Mouse (Mus musculus) erythroblast, adult 5-6 weeks (primary cell): Measurements from ENCODE around the gene Hist1h1d. TPM values are rescaled to one million over a fixed set of nuclear protein-coding genes. Genes with fewer than 3 reads are reported as not detected.
A peak's percentile ranks its signal among the peaks of the same experiment; 100 is the strongest.
"Not testable (repeated sequence)": the region's sequence is repeated elsewhere in the genome, so short reads cannot be mapped to it uniquely, and the experiment has no call there.

Experiments
- ATAC-seq: replicated peaks from 2 replicates; pipeline ENCODE4 v1.8.0; 2016; ENCODE audit warnings: moderate number of reproducible peaks, mild to moderate bottlenecking, moderate TSS enrichment, inconsistent platforms; ENCODE audit not compliant: poor library complexity, low FRiP score, severe bottlenecking
- total RNA-seq, 2 experiments: library from RNA; stranded (forward) in 1 of 2; stranded (reverse) in 1 of 2; fragments of 150-400 nt in 1 of 2; fragments of 200-764, 138-1000 nt in 1 of 2; gene quantifications; 2 replicates each; pipeline versions ENCODE4 v1.2.3 to v1.2.4; 2015 to 2017; ENCODE audit warnings: low replicate concordance in 2 of 2

Hist1h1d gene
- total RNA-seq, 2 experiments from 2014 or later: 16.7 to 170 TPM

GRCm38 (mm10) chr13:23583387-23584068 lies 30.5 kb downstream of the Hist1h1d start:
- ATAC-seq: no peak

GRCm38 (mm10) chr13:23584331-23584730 lies 31.3 kb downstream of the Hist1h1d start:
- no peak for ATAC-seq

- ATAC-seq: peak; percentile 53
Observed at GRCm38 (mm10) chr13:23585029-23585441, 32.0 kb downstream of the Hist1h1d start.

GRCm38 (mm10) chr13:23585442-23586098 lies 32.5 kb downstream of the Hist1h1d start:
- ATAC-seq: peak; percentile 77

GRCm38 (mm10) chr13:23586099-23586939 lies 33.3 kb downstream of the Hist1h1d start:
- peak; percentile 28; the same call in 1 of the 2 replicates for ATAC-seq

- ATAC-seq: no peak; the same call in 1 of the 2 replicates
Observed at GRCm38 (mm10) chr13:23586940-23587225, 33.8 kb downstream of the Hist1h1d start.

GRCm38 (mm10) chr13:23591206-23591605 lies 38.1 kb downstream of the Hist1h1d start:
- no peak for ATAC-seq

GRCm38 (mm10) chr13:23591886-23592285 lies 38.8 kb downstream of the Hist1h1d start:
- not testable (repeated sequence) for ATAC-seq

GRCm38 (mm10) chr13:23592614-23593013 lies 39.6 kb downstream of the Hist1h1d start:
- ATAC-seq: no peak

- 0 out of 2 replicates have a peak, but pooled peaks have one; percentile 28 for ATAC-seq
Observed at GRCm38 (mm10) chr13:23593051-23593770, 40.1 kb downstream of the Hist1h1d start.

- no peak for ATAC-seq
Observed at GRCm38 (mm10) chr13:23595185-23595584, 42.1 kb downstream of the Hist1h1d start.

- ATAC-seq: peak; percentile 94
Observed at GRCm38 (mm10) chr13:23595622-23596372, 42.7 kb downstream of the Hist1h1d start.

GRCm38 (mm10) chr13:23597957-23598356 lies 44.9 kb downstream of the Hist1h1d start:
- peak; percentile 68 for ATAC-seq

- ATAC-seq: no peak
Observed at GRCm38 (mm10) chr13:23603182-23603699, 50.2 kb downstream of the Hist1h1d start.

GRCm38 (mm10) chr13:23604452-23604851 lies 51.4 kb downstream of the Hist1h1d start:
- ATAC-seq: no peak

GRCm38 (mm10) chr13:23605052-23605451 lies 52.0 kb downstream of the Hist1h1d start:
- no peak for ATAC-seq

- peak; percentile 98 for ATAC-seq
Observed at GRCm38 (mm10) chr13:23609209-23609608, 56.1 kb downstream of the Hist1h1d start.

GRCm38 (mm10) chr13:23609844-23610243 lies 56.8 kb downstream of the Hist1h1d start:
- peak; percentile 52 for ATAC-seq
